Mouse (Mus musculus) limb, embryonic 13.5 days (tissue): ENCODE measurements around the gene Cyp51. TPM values are rescaled to one million over a fixed set of nuclear protein-coding genes. Genes with fewer than 3 reads are reported as not detected.

ENCODE experiments used
- ATAC-seq: fragments of 200-750 bp; cut with Nextera tagmentation; 2 replicates; pipeline ENCODE4 v1.8.0; 2017; ENCODE audit warnings: low read depth, moderate number of reproducible peaks, moderate TSS enrichment; ENCODE audit not compliant: low FRiP score
- H3K27ac ChIP-seq: fragments of 300-500 bp; sonication (generic); 2 replicates; pipeline ENCODE4 v1.5.1; 2015; ENCODE audit warnings: inconsistent platforms, mild to moderate bottlenecking, moderate library complexity
- H3K27me3 ChIP-seq: fragments of 300-500 bp; sonication (generic); 2 replicates; pipeline ENCODE4 v1.6.1; 2015; ENCODE audit warnings: mild to moderate bottlenecking, inconsistent platforms
- H3K36me3 ChIP-seq: fragments of 300-500 bp; sonication (generic); 2 replicates; pipeline ENCODE4 v1.6.1; 2015; ENCODE audit warnings: inconsistent platforms, mild to moderate bottlenecking, moderate library complexity
- H3K4me1 ChIP-seq: fragments of 300-500 bp; sonication (generic); 2 replicates; pipeline ENCODE4 v1.6.1; 2015; ENCODE audit warnings: inconsistent platforms
- H3K4me2 ChIP-seq: fragments of 300-500 bp; sonication (generic); replicated peaks from 2 replicates; pipeline ENCODE4 v1.6.1; 2015; ENCODE audit warnings: inconsistent platforms, mild to moderate bottlenecking, moderate library complexity
- H3K4me3 ChIP-seq: fragments of 300-500 bp; sonication (generic); 2 replicates; pipeline ENCODE4 v1.5.1; 2015; ENCODE audit warnings: moderate library complexity, mild to moderate bottlenecking, inconsistent platforms
- H3K9ac ChIP-seq: fragments of 300-500 bp; sonication (generic); 2 replicates; pipeline ENCODE4 v1.6.1; 2015; ENCODE audit warnings: mild to moderate bottlenecking, inconsistent platforms
- H3K9me3 ChIP-seq: fragments of 300-500 bp; sonication (generic); 2 replicates; pipeline ENCODE4 v1.6.1; 2016; ENCODE audit warnings: inconsistent platforms
- WGBS: fragments of 180-500 bp; shearing (Covaris S2); methylation state at CpG from one replicate; pipeline ENCODE4 v1.1.7; 2015; 5-methylcytosine and 5-hydroxymethylcytosine counted together
- polyA plus RNA-seq: library from polyadenylated mRNA; unstranded; fragments of >200 nt; fragmentation: Nextera tagmentation; extraction: Ambion mirVana; gene quantifications from 2 replicates; pipeline ENCODE4 v1.2.1, GENCODE M21; 2015

Cyp51 gene
- polyA plus RNA-seq, 1 experiment from 2014 or later = 71.8 TPM

- 73% methylated on average over 2 of the region's 2 CpGs for WGBS
- Histone ChIP-seq H3K9me3 (no peaks in the 10 kb centered on the region), H3K27ac (no peak overlapping the region), H3K36me3 (peaks cover 93% of the 10 kb centered on the region), H3K27me3 (no peaks in the 10 kb centered on the region), H3K4me1 (0 out of 2 replicates have a peak, but pooled peaks cover 3% of the 10 kb centered on the region), H3K4me3 (no peak overlapping the region), H3K4me2 (no peak overlapping the region), H3K9ac (no peak overlapping the region)
- ATAC-seq = no peak
Observed at GRCm38 (mm10) chr5:4080861-4081260, 23.7 kb downstream of the Cyp51 start.

GRCm38 (mm10) chr5:4079086-4079485 is 25.5 kb downstream of the Cyp51 start:
- Histone ChIP-seq H3K4me1 (0 out of 2 replicates have a peak, but pooled peaks cover 3% of the 10 kb centered on the region), H3K36me3 (peaks cover 82% of the 10 kb centered on the region), H3K4me2 (no peak overlapping the region), H3K27ac (no peak overlapping the region), H3K9me3 (no peaks in the 10 kb centered on the region), H3K9ac (no peak overlapping the region), H3K27me3 (no peaks in the 10 kb centered on the region), H3K4me3 (no peak overlapping the region)
- WGBS = 89% methylated on average over 3 of the region's 3 CpGs
- no peak for ATAC-seq

GRCm38 (mm10) chr5:4067203-4067602 is 37.3 kb downstream of the Cyp51 start:
- H3K4me3 ChIP-seq = no peak overlapping the region
- ATAC-seq = no peak
- no peaks in the 10 kb centered on the region for H3K4me1 ChIP-seq
- 71% methylated on average over 3 of the region's 3 CpGs for WGBS
- H3K27ac ChIP-seq = no peak overlapping the region
- H3K36me3 ChIP-seq = peaks cover 90% of the 10 kb centered on the region
- H3K27me3 ChIP-seq = no peaks in the 10 kb centered on the region
- no peaks in the 10 kb centered on the region for H3K9me3 ChIP-seq
- no peak overlapping the region for H3K4me2 ChIP-seq
- H3K9ac ChIP-seq = no peak overlapping the region

GRCm38 (mm10) chr5:4066476-4067115 is 38.0 kb downstream of the Cyp51 start:
- no peak overlapping the region for H3K4me2 ChIP-seq
- WGBS = 93% methylated on average over 18 of the region's 18 CpGs
- no peaks in the 10 kb centered on the region for H3K27me3 ChIP-seq
- no peak overlapping the region for H3K4me3 ChIP-seq
- H3K9me3 ChIP-seq = no peaks in the 10 kb centered on the region
- H3K27ac ChIP-seq = no peak overlapping the region
- H3K36me3 ChIP-seq = peaks cover 90% of the 10 kb centered on the region
- ATAC-seq = no peak
- H3K9ac ChIP-seq = no peak overlapping the region
- H3K4me1 ChIP-seq = no peaks in the 10 kb centered on the region

- Histone ChIP-seq H3K4me3 (no peak overlapping the region), H3K9ac (no peak overlapping the region), H3K27me3 (no peaks in the 10 kb centered on the region), H3K9me3 (no peaks in the 10 kb centered on the region), H3K4me1 (no peaks in the 10 kb centered on the region), H3K4me2 (no peak overlapping the region), H3K27ac (no peak overlapping the region), H3K36me3 (peaks cover 84% of the 10 kb centered on the region)
- no peak for ATAC-seq
- WGBS = 95% methylated on average over 8 of the region's 8 CpGs
Observed at GRCm38 (mm10) chr5:4060313-4060712, 44.2 kb downstream of the Cyp51 start.

GRCm38 (mm10) chr5:4040922-4041321 is 63.6 kb downstream of the Cyp51 start:
- no peak overlapping the region for H3K27ac ChIP-seq
- 84% methylated on average over 2 of the region's 2 CpGs for WGBS
- H3K4me2 ChIP-seq = no peak overlapping the region
- no peak overlapping the region for H3K9ac ChIP-seq
- no peaks in the 10 kb centered on the region for H3K9me3 ChIP-seq
- H3K4me1 ChIP-seq = no peaks in the 10 kb centered on the region
- ATAC-seq = no peak
- H3K27me3 ChIP-seq = no peaks in the 10 kb centered on the region
- peaks cover 77% of the 10 kb centered on the region for H3K36me3 ChIP-seq
- H3K4me3 ChIP-seq = no peak overlapping the region

- no peak overlapping the region for H3K4me2 ChIP-seq
- ATAC-seq = no peak
- H3K36me3 ChIP-seq = peaks cover 79% of the 10 kb centered on the region
- WGBS = 86% methylated on average over 6 of the region's 6 CpGs
- no peak overlapping the region for H3K9ac ChIP-seq
- no peaks in the 10 kb centered on the region for H3K27me3 ChIP-seq
- no peaks in the 10 kb centered on the region for H3K9me3 ChIP-seq
- no peak overlapping the region for H3K4me3 ChIP-seq
- no peak overlapping the region for H3K27ac ChIP-seq
- no peaks in the 10 kb centered on the region for H3K4me1 ChIP-seq
Observed at GRCm38 (mm10) chr5:4040372-4040771, 64.2 kb downstream of the Cyp51 start.

GRCm38 (mm10) chr5:4039351-4039750 is 65.2 kb downstream of the Cyp51 start:
- no peak overlapping the region for H3K9ac ChIP-seq
- WGBS = 85% methylated on average over 8 of the region's 8 CpGs
- H3K4me1 ChIP-seq = no peaks in the 10 kb centered on the region
- H3K27me3 ChIP-seq = no peaks in the 10 kb centered on the region
- peaks cover 79% of the 10 kb centered on the region for H3K36me3 ChIP-seq
- H3K4me2 ChIP-seq = no peak overlapping the region
- no peak overlapping the region for H3K27ac ChIP-seq
- no peak overlapping the region for H3K4me3 ChIP-seq
- ATAC-seq = no peak
- H3K9me3 ChIP-seq = no peaks in the 10 kb centered on the region

GRCm38 (mm10) chr5:4036686-4037085 is 67.9 kb downstream of the Cyp51 start:
- ATAC-seq = no peak
- no peak overlapping the region for H3K4me2 ChIP-seq
- H3K27me3 ChIP-seq = no peaks in the 10 kb centered on the region
- H3K27ac ChIP-seq = no peak overlapping the region
- H3K4me1 ChIP-seq = no peaks in the 10 kb centered on the region
- H3K9me3 ChIP-seq = no peaks in the 10 kb centered on the region
- 94% methylated on average over 9 of the region's 9 CpGs for WGBS
- no peak overlapping the region for H3K9ac ChIP-seq
- H3K36me3 ChIP-seq = peaks cover 72% of the 10 kb centered on the region
- H3K4me3 ChIP-seq = no peak overlapping the region

- Histone ChIP-seq H3K9ac (no peak overlapping the region), H3K4me1 (no peaks in the 10 kb centered on the region), H3K9me3 (no peaks in the 10 kb centered on the region), H3K4me2 (no peak overlapping the region), H3K4me3 (no peak overlapping the region), H3K36me3 (peaks cover 56% of the 10 kb centered on the region), H3K27me3 (no peaks in the 10 kb centered on the region), H3K27ac (no peak overlapping the region)
- ATAC-seq = no peak
- 69% methylated on average over 4 of the region's 4 CpGs for WGBS
Observed at GRCm38 (mm10) chr5:4031846-4032245, 72.7 kb downstream of the Cyp51 start.

Other genes starting within 250 kb of the Cyp51 start
- 8.3 and 9.0 TPM in 2 replicates for gene Mterf1a, start 210.8 kb downstream of the Cyp51 start, polyA plus RNA-seq
- 182 and 184 TPM in 2 replicates for gene Akap9, start 176.7 kb downstream of the Cyp51 start, polyA plus RNA-seq
- gene Mterf1b, start 87.6 kb upstream of the Cyp51 start, polyA plus RNA-seq = 2.4 and 3.1 TPM in 2 replicates